Mouse (Mus musculus) spleen, adult 18-20 months (tissue): ENCODE results near the gene Tspan5.

Experiments used
- DNase-seq, 2 experiments: peaks; one replicate each; pipeline ENCODE4 v3.0.0; 2022; ENCODE audit warnings: mixed read lengths in 2 of 2

Tspan5 gene

DNA sequence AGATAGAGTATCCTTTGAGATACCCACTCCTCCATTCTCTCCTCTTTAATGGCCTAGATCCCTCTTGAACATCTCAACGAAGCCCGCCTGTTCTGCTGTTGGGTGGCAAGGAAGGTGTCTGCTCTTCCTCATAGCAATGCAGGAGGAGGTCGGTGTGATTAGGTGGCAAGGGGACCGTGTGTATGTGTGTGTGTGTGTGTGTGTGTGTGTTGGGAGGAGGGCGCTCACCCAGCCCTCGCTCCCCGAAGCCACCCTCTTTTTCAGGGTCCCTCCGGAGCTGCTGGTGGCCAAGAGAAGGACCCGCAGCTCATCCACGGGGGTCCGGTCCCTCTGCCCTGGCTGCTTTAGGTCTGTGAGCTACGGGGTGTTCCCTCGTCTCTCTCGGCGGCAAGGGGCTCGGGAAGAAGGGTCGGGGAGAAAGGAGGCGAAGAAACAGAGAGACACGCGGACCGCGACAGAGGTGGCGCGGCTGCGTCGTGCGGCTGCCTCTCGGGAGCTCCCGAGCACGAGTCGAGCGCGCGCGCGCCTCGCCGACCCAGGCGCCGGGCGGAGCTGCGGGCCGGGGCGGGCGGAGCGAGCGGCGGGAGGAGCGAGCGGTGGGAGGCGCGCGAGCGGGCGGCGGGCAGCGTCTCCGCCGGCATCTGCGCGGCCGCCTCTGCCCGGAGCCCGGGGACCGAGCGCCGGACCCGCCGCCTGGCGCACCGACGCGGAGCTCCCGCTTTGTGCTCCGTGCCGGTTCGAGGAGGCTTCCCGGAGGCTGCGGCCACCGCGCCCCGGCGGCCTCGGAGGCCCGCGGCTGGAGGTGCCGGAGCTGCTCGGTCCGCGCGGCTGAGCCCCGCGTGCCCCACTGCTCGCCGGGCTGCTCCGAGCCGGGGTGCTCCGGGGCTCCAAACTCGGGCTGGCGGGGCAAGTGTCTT, at the start of gene Tspan5:
TSS of gene Tspan5 (plus strand) at position 547 of the 917 bp plus-strand sequence.
- peak; percentile 56 to 74 for DNase-seq

DNA sequence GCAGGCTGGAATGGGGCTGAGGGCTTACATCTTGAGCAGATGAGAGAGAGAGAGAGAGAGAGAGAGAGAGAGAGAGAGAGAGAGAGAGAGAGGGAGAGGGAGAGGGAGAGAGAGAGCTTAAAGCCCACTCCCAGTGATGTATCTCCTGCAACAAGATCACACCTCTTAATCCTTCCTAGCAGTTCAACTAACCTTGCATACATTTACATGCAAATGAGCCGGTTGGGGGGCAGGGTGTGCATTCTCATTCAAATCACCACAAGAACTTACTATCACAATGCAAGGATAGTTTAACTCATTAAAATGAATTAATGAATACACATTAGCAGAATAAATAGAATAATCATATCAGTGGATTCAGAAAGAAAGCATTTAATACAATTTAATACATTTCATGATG, 49.7 kb upstream of the Tspan5 start:
- DNase-seq = no peak

DNA sequence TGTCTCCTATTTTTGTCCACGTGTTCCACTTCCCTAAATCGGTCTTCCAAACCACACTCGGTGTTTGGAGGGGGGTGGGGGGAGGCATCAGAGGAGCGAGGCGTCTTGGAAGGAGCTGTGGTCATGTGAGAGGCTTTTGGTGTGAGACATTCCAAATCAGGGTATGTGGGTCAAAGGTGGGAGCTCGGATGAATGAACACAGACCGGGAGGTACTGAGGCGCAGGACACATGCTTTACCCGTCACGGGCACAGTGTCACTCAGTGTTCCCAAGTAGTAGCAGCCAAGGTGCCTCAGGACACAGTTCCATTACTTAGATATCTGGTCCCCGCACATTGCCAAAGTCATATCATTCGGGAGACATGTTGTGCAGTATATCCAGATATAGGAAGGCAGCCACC, 38.6 kb upstream of the Tspan5 start:
- DNase-seq = no peak

GRCm38 (mm10) chr3:138704469-138704868, 37.5 kb upstream of the Tspan5 start:
- no peak for DNase-seq

DNA sequence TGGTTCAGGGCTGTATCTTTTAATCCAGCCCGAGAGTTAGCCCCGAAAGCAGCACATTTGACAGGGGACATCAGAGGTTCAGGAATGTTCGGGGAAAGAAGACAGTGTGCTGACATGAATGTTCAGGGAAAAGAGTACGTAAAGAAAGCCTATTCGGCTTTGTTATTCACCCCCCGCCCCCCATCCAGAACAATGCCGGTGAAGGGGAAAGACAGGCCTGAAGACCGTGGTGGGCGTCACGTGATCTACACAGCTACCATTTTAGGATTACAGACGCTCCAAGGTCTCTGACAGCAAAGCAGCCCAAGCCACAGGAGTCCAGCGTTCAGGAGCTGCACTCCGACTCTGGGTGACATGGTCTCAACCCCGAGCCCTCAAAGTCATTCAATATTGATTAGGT, 36.1 kb upstream of the Tspan5 start:
- no peak for DNase-seq

GRCm38 (mm10) chr3:138709183-138709582, 32.8 kb upstream of the Tspan5 start:
- DNase-seq = no peak

GRCm38 (mm10) chr3:138711971-138712370, 30.0 kb upstream of the Tspan5 start:
- no peak for DNase-seq

GRCm38 (mm10) chr3:138712452-138713140, 29.4 kb upstream of the Tspan5 start:
- no peak for DNase-seq

DNA sequence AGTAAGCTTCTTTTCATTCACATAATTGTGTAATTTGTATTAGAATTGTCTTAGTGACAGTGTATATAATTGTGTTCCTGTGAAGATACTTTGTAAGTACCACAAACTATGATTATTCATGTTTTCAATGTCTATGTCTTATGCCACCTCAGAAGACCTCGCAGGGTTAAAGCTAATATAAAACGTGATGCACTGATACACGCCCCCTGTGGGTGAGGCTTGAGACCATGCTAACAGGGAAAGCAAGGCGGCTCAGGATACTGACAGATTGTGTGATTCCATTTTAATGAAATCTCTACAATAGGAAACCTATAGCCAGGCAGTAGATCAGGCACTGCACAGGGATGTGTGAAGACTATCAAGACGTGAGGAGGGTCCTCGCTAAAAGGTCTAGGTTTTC, 28.9 kb upstream of the Tspan5 start:
- DNase-seq = no peak

- no peak for DNase-seq
These were observed 27.2 kb upstream of the Tspan5 start for GRCm38 (mm10) chr3:138714788-138715187.

DNA sequence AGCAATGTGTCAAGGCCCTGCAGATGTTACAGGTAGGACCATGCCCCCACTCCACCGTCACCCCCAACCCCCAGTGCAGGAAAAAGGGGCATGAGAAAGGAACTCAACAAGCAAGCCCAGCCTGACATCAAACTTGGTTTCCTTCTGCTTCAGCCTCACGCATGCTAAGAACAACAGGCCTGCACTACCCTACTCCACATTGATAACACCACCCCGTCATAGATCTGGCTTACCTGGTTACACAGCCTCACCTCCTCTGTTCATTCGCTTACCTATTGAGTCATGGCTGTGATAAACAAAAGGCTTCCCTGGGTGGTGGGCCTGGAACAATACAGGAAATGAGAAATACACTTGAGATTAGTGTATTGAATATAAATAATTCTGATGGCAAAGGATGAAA, 26.8 kb upstream of the Tspan5 start:
- no peak for DNase-seq

- DNase-seq = no peak
These were observed 25.0 kb upstream of the Tspan5 start for GRCm38 (mm10) chr3:138717040-138717439.

DNA sequence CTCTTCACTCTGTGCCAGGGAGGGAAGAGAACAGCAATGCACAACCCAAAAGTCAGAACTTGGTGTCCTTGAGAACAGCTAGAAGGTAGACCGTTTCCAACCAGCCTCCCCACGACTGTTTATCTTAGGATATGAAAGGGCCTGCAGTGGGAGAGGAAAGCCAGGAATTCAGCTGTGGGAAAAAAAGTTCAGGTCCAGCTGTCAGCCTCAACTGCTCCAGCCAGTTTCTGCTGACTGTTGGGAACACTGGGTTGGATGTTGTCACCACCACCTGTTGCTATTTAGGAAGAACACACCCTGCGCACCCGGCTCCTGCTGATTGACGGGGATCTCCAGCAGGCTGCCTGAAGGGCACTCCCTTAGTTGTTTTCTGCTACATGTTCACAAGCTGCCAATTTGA, 19.8 kb upstream of the Tspan5 start:
- DNase-seq = no peak

DNA sequence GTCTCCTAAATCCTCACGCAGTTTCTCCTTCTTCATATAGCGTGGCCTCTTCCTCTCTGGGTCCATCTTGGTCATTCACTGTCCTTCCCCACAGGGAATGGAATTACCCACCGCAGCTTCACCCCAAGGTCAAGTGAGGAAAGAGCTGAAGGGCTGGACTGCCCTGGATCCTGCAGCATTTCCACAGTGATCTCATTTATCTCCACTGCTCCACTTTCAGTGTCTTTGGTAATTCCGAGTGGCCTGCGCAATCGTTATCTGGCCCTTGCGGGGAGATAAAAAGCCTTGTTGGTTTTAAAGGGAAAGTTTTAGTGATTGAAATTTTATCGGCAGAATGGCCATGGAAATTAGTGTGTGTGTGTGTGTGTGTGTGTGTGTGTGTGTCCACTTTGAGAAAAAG, 14.4 kb upstream of the Tspan5 start:
- DNase-seq = no peak

DNA sequence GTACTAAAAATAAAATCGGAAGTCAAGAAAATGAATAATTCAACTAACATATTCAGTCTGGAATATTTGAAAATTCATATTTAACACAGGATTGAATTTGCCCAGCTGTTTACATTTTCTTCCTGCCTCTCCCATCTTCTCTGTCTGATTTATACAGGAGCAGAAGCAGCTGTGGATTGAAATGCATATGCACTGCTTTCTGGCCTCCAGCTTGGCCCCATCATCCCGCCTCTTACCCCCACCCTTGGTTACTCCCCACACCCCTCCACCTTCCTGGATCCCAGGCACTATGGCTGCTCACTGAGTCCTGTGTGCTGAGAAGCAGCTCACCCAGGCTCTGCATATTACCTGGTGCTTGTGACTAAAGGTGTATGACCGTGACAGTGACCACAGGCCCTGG, 13.2 kb upstream of the Tspan5 start:
- no peak for DNase-seq

DNA sequence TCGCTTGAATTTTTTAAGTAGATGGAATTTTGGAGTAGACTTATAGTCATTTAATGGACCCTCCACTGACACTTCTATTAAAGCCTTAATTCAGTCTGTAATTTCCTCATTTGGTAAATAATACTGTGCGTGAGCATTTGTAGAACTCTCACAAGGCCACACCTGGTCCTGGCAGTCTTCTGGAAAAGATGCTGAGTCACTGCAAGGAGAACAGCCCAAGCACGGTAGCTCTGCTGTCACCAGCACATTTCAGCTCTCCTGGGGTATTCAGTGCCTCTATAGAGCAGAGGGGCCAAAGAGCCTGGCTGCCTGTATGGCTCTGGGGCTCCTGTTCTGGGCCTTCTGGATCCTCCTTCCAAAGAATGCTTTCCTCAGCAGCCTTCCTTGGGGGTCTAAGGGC, 11.2 kb upstream of the Tspan5 start:
- no peak for DNase-seq

DNA sequence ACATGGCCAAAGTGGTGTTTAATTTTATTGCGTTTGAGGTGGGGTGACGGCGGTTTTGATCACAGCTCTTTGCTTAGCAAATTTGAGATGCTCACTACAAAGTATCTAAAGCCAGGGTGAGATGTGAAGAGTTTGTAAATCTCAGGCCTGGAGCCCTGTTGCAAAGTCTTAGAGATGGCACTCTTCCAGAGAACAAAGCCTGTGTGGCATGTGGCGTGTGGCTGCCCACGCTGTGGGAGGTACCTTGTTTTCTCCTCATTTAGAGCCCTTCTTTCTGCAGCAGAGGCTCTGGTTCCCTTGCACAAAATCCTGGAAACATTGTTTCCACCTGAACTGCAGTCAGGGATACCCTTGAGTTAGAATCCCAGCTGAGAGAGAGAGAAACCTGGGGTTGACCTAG, 6.2 kb upstream of the Tspan5 start:
- no peak for DNase-seq

DNA sequence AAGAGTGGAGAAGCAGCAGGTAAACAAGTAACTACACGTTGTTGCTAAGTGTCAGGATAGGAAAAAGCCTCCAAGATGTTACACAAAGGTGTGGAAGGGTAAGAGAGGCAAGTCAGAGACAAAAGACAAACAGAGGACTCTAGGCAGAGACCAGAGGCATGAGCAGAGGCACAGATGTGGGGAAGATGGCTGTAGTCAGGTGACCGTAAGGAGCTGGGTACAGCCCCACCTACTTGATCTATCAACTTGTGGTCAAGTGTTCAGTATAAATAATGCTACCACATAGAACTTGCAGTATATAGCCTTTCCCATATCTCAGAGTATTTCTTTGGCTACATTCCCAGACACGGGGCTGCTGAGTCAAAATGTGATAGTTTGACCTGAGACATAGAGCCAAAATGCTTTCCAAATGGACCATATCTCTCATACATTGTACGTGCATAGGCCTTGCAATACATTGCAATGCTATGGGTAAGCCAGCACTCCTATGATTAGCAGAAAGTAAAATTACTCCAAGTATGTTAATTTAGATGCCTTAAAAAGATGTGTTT, 2.8 kb upstream of the Tspan5 start:
- DNase-seq = no peak

DNA sequence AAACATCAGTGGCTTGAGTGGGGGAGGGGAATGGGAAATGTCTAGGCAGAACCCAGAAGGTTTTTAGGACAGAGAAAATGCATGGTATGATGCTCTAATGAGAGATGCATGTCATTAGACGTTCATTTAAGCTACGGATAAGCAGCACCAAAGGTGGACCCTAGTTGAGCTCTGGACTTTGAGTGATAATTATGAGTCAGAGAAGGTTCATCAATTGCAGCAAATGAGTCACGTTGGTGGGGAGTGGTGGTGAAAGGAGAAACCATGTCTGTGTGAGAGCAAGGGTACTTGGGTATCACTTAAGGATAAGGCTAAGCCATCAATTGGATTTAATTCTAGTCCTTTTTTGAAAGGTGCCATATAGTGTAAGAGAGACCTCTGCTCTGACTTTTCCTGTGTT, 1.7 kb upstream of the Tspan5 start:
- no peak for DNase-seq

DNA sequence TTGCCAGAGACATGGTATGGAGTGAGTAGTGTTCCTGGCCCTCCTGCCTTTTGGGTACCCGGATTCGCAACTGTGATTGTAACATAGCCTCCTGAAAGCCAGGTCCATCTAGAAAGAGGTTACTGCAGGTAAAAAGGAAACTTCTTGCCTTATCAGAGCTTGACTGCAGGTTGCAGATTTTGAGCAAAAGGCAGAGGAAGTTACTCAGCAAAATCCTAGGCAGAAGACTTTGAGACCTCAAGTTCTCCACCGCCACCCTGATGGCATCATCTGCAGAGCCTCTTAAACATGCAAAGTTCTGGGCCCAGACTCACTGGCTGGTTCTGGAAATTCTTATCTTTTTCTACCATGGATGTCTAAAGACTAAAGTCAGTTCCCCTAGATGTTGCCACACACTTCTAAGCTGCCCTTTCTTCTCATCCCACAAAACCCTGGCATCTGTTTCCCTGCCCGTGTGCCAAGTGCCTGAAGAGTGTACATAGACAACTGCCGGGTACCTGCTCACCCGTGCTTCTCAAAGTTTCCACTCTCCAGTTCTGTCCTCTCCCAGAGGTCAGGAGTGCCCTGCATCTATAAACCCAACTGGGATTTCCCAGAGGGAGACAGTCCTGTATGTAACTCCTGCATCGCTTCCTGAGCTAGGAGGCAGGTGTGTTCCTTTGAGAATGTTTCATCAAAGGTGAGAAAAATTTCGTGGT, 1.0 kb upstream of the Tspan5 start:
- no peak for DNase-seq

- DNase-seq = peak; percentile 22 to 41
These were observed 553 bp downstream of the Tspan5 start for GRCm38 (mm10) chr3:138742566-138742930.

GRCm38 (mm10) chr3:138743061-138743671, 1.2 kb downstream of the Tspan5 start:
- peak; percentile 13 to 36 for DNase-seq
